Comparison of ENCODE assay signal across 8 mouse cellular contexts in the genomic region with DNA sequence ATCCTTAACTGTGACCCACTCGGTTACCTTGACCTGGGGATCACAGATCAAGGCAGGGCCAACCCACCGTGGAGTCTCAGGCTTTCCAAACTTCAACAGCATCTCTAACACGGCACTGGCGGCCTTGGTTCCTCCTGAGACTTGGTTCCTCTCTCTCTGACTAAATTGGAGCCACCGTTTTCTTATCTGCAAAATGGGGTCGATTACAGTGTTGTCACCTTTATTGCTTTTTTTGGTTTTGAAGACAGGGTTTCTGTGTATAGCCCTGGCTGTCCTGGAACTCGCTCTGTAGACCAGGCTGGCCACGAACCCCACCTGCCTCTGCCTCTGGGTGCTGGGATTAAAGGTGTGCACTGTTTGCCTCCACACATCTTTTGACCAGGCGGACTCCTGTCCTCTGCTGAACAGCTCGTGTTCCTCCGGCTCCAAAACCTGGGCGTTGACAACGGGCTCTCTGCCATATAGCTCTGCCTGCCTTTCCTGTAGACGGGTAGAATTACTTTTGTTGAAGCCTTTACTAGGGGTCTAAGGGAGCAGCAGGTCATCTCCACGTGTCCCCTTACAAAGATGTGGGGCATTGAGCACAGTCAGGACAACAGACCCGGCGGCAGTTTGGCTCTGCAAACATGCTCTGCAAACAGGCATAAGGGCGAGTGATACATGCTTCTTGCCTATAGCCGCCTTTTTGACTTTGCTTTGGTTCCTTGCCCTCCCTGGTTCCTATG. TPM values are rescaled to one million over a fixed set of nuclear protein-coding genes. Genes with fewer than 3 reads are reported as not detected.
DNase-seq lines count a peak whose midpoint lies in the region; ATAC-seq and TF ChIP-seq lines count a peak whose summit lies in the region.

No protein-coding gene starts in this region.

- no peak for ATAC-seq in heart, embryonic 14.5 days (ENCODE audit: insufficient number of reproducible peaks, insufficient read depth, low FRiP score, low read depth)
- ATAC-seq in liver, embryonic 11.5 days (replicated peaks; ENCODE audit: low FRiP score) = no peak
- no peak; the same call in 1 of the 2 replicates for ATAC-seq in neural tube, embryonic 13.5 days (ENCODE audit: low read depth)

- no peaks in the 10 kb centered on the region for H3K27me3 ChIP-seq in kidney, adult 2 months (replicated peaks; ENCODE audit: control insufficient read depth, insufficient read depth, low read length)
- no peaks in the 10 kb centered on the region for H3K27me3 ChIP-seq in heart, embryonic 14.5 days (ENCODE audit: control insufficient read depth, insufficient read depth, low read length)
- no peaks in the 10 kb centered on the region; the same call in 1 of the 2 replicates for H3K27me3 ChIP-seq in liver, embryonic 11.5 days (replicated peaks; ENCODE audit: control insufficient read depth, insufficient read depth, low read length)
- no peaks in the 10 kb centered on the region for H3K27me3 ChIP-seq in neural tube, embryonic 13.5 days

- peak overlapping the region; percentile 94 for H3K27ac ChIP-seq in kidney, adult 2 months (ENCODE audit: insufficient read depth, low read depth, low read length)
- peak overlapping the region; percentile 75 for H3K27ac ChIP-seq in bone marrow macrophage, adult 2 months (ENCODE audit: insufficient read depth, low read depth, low read length)
- H3K27ac ChIP-seq in heart, embryonic 14.5 days (replicated peaks in 1 of 2; ENCODE audit: control insufficient read depth in 1 of 2, insufficient read depth in 1 of 2, low read depth in 2 of 2, low read length in 2 of 2) = peak overlapping the region; percentile 95 to 97
- peak overlapping the region; percentile 82 for H3K27ac ChIP-seq in liver, embryonic 11.5 days (ENCODE audit: low read depth, low read length)
- H3K27ac ChIP-seq in neural tube, embryonic 13.5 days (replicated peaks) = peak overlapping the region; percentile 98

- no peaks in the 10 kb centered on the region for H3K36me3 ChIP-seq in kidney, adult 2 months (ENCODE audit: control insufficient read depth, insufficient read depth, low read length)
- no peaks in the 10 kb centered on the region for H3K36me3 ChIP-seq in heart, embryonic 14.5 days (ENCODE audit: control insufficient read depth, insufficient read depth, low read length)
- no peaks in the 10 kb centered on the region for H3K36me3 ChIP-seq in liver, embryonic 11.5 days (ENCODE audit: control insufficient read depth, insufficient read depth, low read length)
- H3K36me3 ChIP-seq in neural tube, embryonic 13.5 days = no peaks in the 10 kb centered on the region

- DNase-seq in kidney, adult 2 months = peak; percentile 24
- no peak for DNase-seq in kidney, adult 9 months
- peak; percentile 45 for DNase-seq in liver, embryonic 11.5 days (ENCODE audit: low spot score)
- no peak for DNase-seq in urinary bladder, adult 18-20 months (ENCODE audit: low spot score in 2 of 2)
- DNase-seq in c-Kit-positive CD71-positive TER-119-positive erythroid progenitor cells, embryonic 14.5 days (ENCODE audit: low spot score) = no peak

- 29% methylated on average over 19 of the region's 19 CpGs for WGBS in kidney, adult 2 months
- WGBS in heart, embryonic 14.5 days = 21% methylated on average over 19 of the region's 19 CpGs
- 26% methylated on average over 19 of the region's 19 CpGs for WGBS in liver, embryonic 11.5 days
- 15% methylated on average over 19 of the region's 19 CpGs for WGBS in neural tube, embryonic 13.5 days

- H3K4me2 ChIP-seq in heart, embryonic 14.5 days (ENCODE audit: low read length) = peak overlapping the region; percentile 79
- peak overlapping the region; percentile 64 for H3K4me2 ChIP-seq in liver, embryonic 11.5 days
- peak overlapping the region; percentile 75 for H3K4me2 ChIP-seq in neural tube, embryonic 13.5 days

- TF ChIP-seq POLR2A in kidney, adult 2 months (IDR thresholded peaks at IDR 0.05; ENCODE audit: low read depth, low read length) = no peak
- TF ChIP-seq POLR2A in bone marrow macrophage, adult 2 months (IDR thresholded peaks at IDR 0.05; ENCODE audit: borderline replicate concordance, low read depth, low read length) = no peak

- H3K4me3 ChIP-seq in kidney, adult 2 months (ENCODE audit: insufficient read depth, low read depth, low read length) = peak overlapping the region; percentile 52
- peak overlapping the region; percentile 58 for H3K4me3 ChIP-seq in bone marrow macrophage, adult 2 months (ENCODE audit: insufficient read depth, low read length)
- peak overlapping the region; percentile 37 to 48 for H3K4me3 ChIP-seq in heart, embryonic 14.5 days (ENCODE audit: control insufficient read depth in 1 of 2, insufficient read depth in 1 of 2, low read depth in 1 of 2, low read length in 2 of 2)
- H3K4me3 ChIP-seq in liver, embryonic 11.5 days (ENCODE audit: low read depth, low read length) = peak overlapping the region; percentile 47
- H3K4me3 ChIP-seq in neural tube, embryonic 13.5 days = peak overlapping the region; percentile 48

- peaks cover 28% of the 10 kb centered on the region for H3K4me1 ChIP-seq in kidney, adult 2 months (ENCODE audit: control insufficient read depth, insufficient read depth, low read length)
- H3K4me1 ChIP-seq in bone marrow macrophage, adult 2 months (ENCODE audit: control insufficient read depth, insufficient read depth, low read length) = peaks cover 33% of the 10 kb centered on the region
- peaks cover 41 to 53% of the 10 kb centered on the region in 2 experiments for H3K4me1 ChIP-seq in heart, embryonic 14.5 days (ENCODE audit: control insufficient read depth in 2 of 2, insufficient read depth in 2 of 2, low read length in 2 of 2)
- H3K4me1 ChIP-seq in liver, embryonic 11.5 days (replicated peaks; ENCODE audit: control insufficient read depth, insufficient read depth, low read length) = peaks cover 52% of the 10 kb centered on the region
- H3K4me1 ChIP-seq in neural tube, embryonic 13.5 days (replicated peaks) = peaks cover 72% of the 10 kb centered on the region

- no peak for TF ChIP-seq CTCF in kidney, adult 2 months (conservative IDR thresholded peaks at IDR 0.05; ENCODE audit: insufficient read depth, insufficient read length, low read depth, low read length)
- 0 out of 2 replicates have a peak, but pooled peaks have one; percentile 6 for TF ChIP-seq CTCF in bone marrow macrophage, adult 2 months (IDR thresholded peaks at IDR 0.05; ENCODE audit: low read depth, low read length)

- H3K9me3 ChIP-seq in heart, embryonic 14.5 days (ENCODE audit: control insufficient read depth, low read length) = no peaks in the 10 kb centered on the region
- H3K9me3 ChIP-seq in liver, embryonic 11.5 days (ENCODE audit: control insufficient read depth, low read length) = no peaks in the 10 kb centered on the region
- H3K9me3 ChIP-seq in neural tube, embryonic 13.5 days = no peaks in the 10 kb centered on the region

- peak overlapping the region; percentile 80 for H3K9ac ChIP-seq in heart, embryonic 14.5 days (ENCODE audit: low read length)
- peak overlapping the region; percentile 82 for H3K9ac ChIP-seq in liver, embryonic 11.5 days (ENCODE audit: low read depth, low read length)
- peak overlapping the region; percentile 85 for H3K9ac ChIP-seq in neural tube, embryonic 13.5 days

RNA-seq across cellular contexts. Expression of gene Ptma, which starts 21.7 kb away (rescaled TPM):
- polyA plus RNA-seq in kidney, adult 2 months (2012; rRNA removed) = 622 and 651 TPM in 2 replicates
- polyA plus RNA-seq in bone marrow macrophage, adult 2 months (2012; ENCODE audit: insufficient read depth, insufficient read length, missing spikeins) = 1,364 and 1,417 TPM in 2 replicates
- 788 and 789 TPM in 2 replicates for polyA plus RNA-seq in heart, embryonic 14.5 days (2014; fragmentation: Nextera tagmentation; extraction: Ambion mirVana)
- polyA plus RNA-seq in liver, embryonic 11.5 days (2014; fragmentation: Nextera tagmentation; extraction: Ambion mirVana) = 2,666 and 2,805 TPM in 2 replicates
- polyA plus RNA-seq in neural tube, embryonic 13.5 days (2015; fragmentation: Nextera tagmentation; extraction: Ambion mirVana) = 2,347 and 2,536 TPM in 2 replicates

Comparison
In these comparisons a context has a peak if more than half of its experiments do, and no peak if none do; other contexts are left out.
1. DNase-seq: peak in kidney, adult 2 months (single experiment) and liver, embryonic 11.5 days (single experiment); none in kidney, adult 9 months (single experiment), urinary bladder, adult 18-20 months (0 of 2) and c-Kit-positive CD71-positive TER-119-positive erythroid progenitor cells, embryonic 14.5 days (single experiment).
2. Peak in every context shown above with its lines, with median percentiles within 50 percentile points of each other: H3K27ac ChIP-seq, H3K4me3 ChIP-seq, H3K4me2 ChIP-seq and H3K9ac ChIP-seq.